Mouse (Mus musculus): ENCODE data around the gene Os9.
"Not testable (repeated sequence)": the region's sequence is repeated elsewhere in the genome, so short reads cannot be mapped to it uniquely, and the experiment has no call there.

Os9 gene

DNA sequence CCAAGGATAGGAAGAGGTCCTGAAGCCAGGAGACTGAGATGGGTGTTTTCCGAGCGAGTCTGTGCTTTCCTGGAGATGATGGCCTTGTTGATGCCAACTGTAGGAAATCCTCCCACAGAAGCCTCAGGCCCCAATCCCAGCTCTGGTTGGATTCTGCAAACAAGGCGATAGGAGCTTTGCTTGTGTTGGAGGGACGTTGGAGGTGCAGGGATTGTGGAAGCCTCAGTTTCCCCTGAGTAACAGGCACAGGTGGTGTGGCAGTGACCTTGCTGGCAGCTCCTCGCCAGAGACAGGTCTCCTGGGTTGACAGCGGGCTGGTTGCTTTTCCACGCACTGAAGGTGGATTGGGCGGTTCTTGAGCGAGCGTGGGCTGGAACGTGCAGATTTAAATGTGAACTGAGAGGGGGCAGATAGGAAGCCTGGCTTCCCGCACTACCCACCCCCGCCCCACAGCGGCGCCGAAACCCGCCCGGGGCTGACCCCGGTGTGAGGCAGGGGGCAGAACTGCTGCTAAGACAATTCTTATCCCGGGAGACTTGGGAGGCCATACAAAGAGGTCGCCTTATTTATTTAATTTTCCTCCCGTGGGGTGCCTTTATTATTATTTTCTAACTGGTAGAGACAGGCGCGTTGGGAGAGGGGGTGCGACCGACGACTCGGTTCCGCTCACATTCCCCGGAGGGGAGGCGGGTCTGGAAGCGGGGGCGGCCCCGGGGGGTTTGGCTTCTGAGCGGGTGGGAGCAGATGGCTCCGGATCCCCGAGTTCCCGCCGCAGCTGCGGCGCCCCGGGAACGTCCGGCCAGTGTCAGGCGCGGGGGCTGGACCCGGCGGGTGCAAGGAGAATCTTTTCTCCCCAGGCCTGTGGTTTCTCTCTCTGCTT lies 39.8 kb downstream of the Os9 start:
- DNase-seq (ENCODE audit: low read depth, low spot score), result no peak

- DNase-seq (ENCODE audit: low read depth, low spot score), result no peak
Measured at GRCm38 (mm10) chr10:127079665-127080391, 41.1 kb downstream of the Os9 start.

GRCm38 (mm10) chr10:127078677-127079575 lies 42.0 kb downstream of the Os9 start:
- DNase-seq (ENCODE audit: low read depth, low spot score), result no peak

GRCm38 (mm10) chr10:127078001-127078676 lies 42.8 kb downstream of the Os9 start:
- DNase-seq (ENCODE audit: low read depth, low spot score), result no peak

DNA sequence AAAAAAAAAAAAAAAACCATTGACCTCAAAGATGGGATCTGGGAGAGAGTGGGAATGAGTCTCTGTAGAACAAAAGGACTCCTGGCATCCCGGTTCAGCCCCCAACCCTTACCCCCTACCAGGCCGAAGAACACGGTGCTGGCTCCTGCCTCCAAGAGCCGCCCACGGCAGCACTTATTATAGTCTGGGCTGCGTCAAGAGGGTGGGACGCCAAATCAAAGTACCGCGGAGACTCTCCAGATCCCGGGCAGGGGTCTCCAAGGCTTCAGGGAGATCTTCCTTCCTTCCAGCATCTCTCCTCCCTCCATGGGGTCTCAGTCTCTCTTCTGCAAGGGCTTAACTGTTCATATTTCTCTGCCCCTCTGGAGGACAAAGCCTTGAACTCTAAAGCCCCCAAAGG lies 43.4 kb downstream of the Os9 start:
- no peak for DNase-seq (ENCODE audit: low read depth, low spot score)

GRCm38 (mm10) chr10:127076082-127076481 lies 44.8 kb downstream of the Os9 start:
- no peak for DNase-seq (ENCODE audit: low read depth, low spot score)

GRCm38 (mm10) chr10:127075651-127076050 lies 45.3 kb downstream of the Os9 start:
- DNase-seq (ENCODE audit: low read depth, low spot score), result no peak

DNA sequence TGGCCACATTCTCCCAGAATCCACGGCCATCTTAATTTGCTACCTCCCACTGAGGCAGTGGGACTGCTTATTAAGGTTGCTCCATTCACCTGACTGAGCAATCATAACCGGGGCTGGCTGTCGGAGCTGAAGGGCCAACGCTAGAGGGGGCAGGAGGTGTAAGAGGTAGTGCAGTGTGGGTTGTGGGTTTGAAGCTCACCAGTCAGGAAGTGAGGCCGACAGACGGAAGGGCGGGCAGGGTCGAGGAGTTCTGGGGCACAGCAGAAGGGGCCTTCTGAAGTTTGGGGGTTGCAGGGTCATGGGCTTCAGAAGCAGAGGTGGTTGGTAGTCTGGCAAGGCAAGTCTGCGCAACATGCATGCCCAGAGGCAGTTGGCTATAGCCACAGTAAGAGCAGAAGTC lies 45.9 kb downstream of the Os9 start, which contains the start of gene Agap2:
Gene Agap2 (plus strand): TSS at position 205 of the 400 bp plus-strand sequence.
- DNase-seq (ENCODE audit: low read depth, low spot score), result no peak

- no peak for DNase-seq (ENCODE audit: low read depth, low spot score)
Measured at GRCm38 (mm10) chr10:127073981-127074380, 47.0 kb downstream of the Os9 start.

GRCm38 (mm10) chr10:127072969-127073368 lies 48.0 kb downstream of the Os9 start:
- DNase-seq (ENCODE audit: low read depth, low spot score), result not testable (repeated sequence)

- not testable (repeated sequence) for DNase-seq (ENCODE audit: low read depth, low spot score)
Measured at GRCm38 (mm10) chr10:127072270-127072669, 48.7 kb downstream of the Os9 start.

DNA sequence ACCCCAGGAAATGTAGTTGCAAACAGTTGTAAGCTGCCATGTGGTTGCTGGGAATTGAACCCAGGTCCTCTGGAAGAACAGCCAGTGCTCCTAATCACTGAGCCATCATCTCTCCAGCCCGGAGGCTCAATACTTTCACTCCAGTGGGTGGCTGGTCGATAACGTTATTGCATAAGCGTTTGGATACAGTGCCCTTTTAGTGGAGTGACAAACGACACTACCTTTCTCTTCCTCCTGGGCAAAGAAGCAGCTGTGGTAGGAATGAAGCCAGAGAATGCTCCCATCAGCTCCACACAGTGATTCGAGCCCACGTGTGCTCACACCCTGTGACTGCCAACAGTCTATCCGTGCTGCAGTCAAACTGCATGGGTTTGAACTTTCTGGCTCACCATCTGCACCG lies 49.7 kb downstream of the Os9 start:
- DNase-seq (ENCODE audit: low read depth, low spot score), result no peak

- DNase-seq (ENCODE audit: low read depth, low spot score), result peak; percentile 75
Measured at GRCm38 (mm10) chr10:127070190-127071121, 50.5 kb downstream of the Os9 start, which contains the start of gene Tspan31. Gene Tspan31 (minus strand): TSS chr10:127070264.

- no peak for DNase-seq (ENCODE audit: low read depth, low spot score)
Measured at GRCm38 (mm10) chr10:127069281-127070189, 51.4 kb downstream of the Os9 start.

DNA sequence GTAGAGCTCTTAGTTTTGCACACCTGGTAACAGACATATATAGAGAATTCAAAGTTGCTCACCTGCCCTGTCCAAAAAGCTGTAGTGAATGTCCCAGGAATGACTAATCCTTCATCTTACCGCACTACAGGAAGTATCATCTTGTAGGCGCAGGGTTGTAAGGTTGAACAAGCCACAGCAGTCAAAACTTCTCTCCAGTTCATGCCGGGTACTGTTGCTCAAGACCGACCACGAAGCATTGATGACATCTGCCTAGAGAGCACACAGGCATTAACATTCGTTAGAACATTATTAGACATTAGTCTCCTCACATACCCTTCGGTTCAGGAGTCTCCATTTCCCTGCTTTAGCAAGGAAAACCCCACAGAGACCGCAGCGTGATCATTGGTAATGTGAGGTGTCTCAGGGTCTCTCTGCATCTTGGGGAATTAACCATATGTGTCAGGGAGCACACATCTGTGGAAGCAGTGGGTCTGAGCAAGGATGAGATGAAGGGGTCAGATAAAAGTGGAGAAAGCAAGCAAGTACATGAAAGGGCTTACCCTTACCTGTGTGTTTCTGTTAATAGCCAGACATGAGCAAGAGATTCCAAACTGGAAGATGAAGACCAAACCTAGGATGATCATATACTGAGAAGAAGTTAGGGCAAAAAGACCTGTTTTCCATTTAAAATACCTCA lies 52.4 kb downstream of the Os9 start:
- no peak for DNase-seq (ENCODE audit: low read depth, low spot score)

DNA sequence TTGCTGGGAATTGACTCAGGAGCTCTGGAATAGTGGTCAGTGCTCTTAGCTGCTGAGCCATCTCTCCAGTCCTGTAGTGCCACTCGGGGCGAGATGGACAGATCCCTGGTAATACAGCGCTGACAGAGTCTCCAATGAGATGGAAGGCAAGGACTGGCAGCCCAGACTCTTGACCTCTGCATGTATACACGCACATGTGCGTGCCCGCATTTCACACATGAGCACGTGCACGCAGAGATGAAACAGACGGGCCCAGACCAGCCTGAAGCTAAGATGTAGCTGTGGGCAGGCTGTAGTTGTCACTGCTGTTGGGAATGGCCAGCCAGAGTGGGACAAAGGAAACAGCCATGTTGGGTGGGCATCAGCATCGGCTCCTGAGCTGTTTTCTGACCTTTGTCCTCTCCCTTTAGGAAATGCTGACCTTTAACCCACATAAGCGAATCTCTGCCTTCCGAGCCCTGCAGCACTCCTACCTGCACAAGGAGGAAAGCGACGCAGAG lies 54.4 kb downstream of the Os9 start:
- DNase-seq (ENCODE audit: low read depth, low spot score), result no peak

- no peak for DNase-seq (ENCODE audit: low read depth, low spot score)
Measured at GRCm38 (mm10) chr10:127065981-127066380, 55.0 kb downstream of the Os9 start.
